Mouse (Mus musculus) yolk sac, embryonic 10.5 days (tissue): ENCODE results near the gene Cep97.
"Not testable (repeated sequence)": the region's sequence is repeated elsewhere in the genome, so short reads cannot be mapped to it uniquely, and the experiment has no call there.

ENCODE experiments used
- DNase-seq: peaks from one replicate; pipeline ENCODE4 v3.0.0-alpha.2; 2017; ENCODE audit warnings: low spot score

Cep97 gene

GRCm38 (mm10) chr16:55890346-55891136, 44.1 kb downstream of the Cep97 start:
- DNase-seq: no peak

GRCm38 (mm10) chr16:55889451-55889850, 45.2 kb downstream of the Cep97 start:
- no peak for DNase-seq

- no peak for DNase-seq
These were observed 46.1 kb downstream of the Cep97 start for GRCm38 (mm10) chr16:55888584-55888960.

- DNase-seq: no peak
These were observed 46.7 kb downstream of the Cep97 start for GRCm38 (mm10) chr16:55887814-55888583.

- no peak for DNase-seq
These were observed 50.4 kb downstream of the Cep97 start for GRCm38 (mm10) chr16:55884246-55884645.

GRCm38 (mm10) chr16:55876025-55876424, 58.6 kb downstream of the Cep97 start:
- no peak for DNase-seq

- DNase-seq: no peak
These were observed 70.8 kb downstream of the Cep97 start for GRCm38 (mm10) chr16:55863832-55864231.

- DNase-seq: peak; percentile 38
These were observed 71.4 kb downstream of the Cep97 start for GRCm38 (mm10) chr16:55863149-55863815.

GRCm38 (mm10) chr16:55861104-55861503, 73.6 kb downstream of the Cep97 start:
- DNase-seq: no peak

GRCm38 (mm10) chr16:55859421-55859820, 75.2 kb downstream of the Cep97 start:
- DNase-seq: not testable (repeated sequence)

- no peak for DNase-seq
These were observed 76.2 kb downstream of the Cep97 start for GRCm38 (mm10) chr16:55858465-55858864.

- peak; percentile 28 for DNase-seq
These were observed 81.5 kb downstream of the Cep97 start for GRCm38 (mm10) chr16:55852943-55853727.

- no peak for DNase-seq
These were observed 82.1 kb downstream of the Cep97 start for GRCm38 (mm10) chr16:55852515-55852914.

GRCm38 (mm10) chr16:55850485-55850884, 84.2 kb downstream of the Cep97 start:
- DNase-seq: no peak
